Mouse (Mus musculus): ENCODE data around the gene Fsd2.

The Fsd2 gene

GRCm38 (mm10) chr7:81565381-81566055 lies 1.2 kb downstream of the Fsd2 start:
- no peaks in the 10 kb centered on the region for H3K36me3 ChIP-seq (ENCODE audit: control insufficient read depth, insufficient read depth, low read length, poor library complexity, severe bottlenecking)
- DNase-seq (ENCODE audit: low read depth, low spot score): no peak
- H3K27me3 ChIP-seq (ENCODE audit: control insufficient read depth, insufficient read depth, low read length, poor library complexity, severe bottlenecking): no peaks in the 10 kb centered on the region

GRCm38 (mm10) chr7:81564766-81565165 lies 2.0 kb downstream of the Fsd2 start:
- no peak for DNase-seq (ENCODE audit: low read depth, low spot score)
- Histone ChIP-seq H3K27me3 (ENCODE audit: control insufficient read depth, insufficient read depth, low read length, poor library complexity, severe bottlenecking) (no peaks in the 10 kb centered on the region), H3K36me3 (ENCODE audit: control insufficient read depth, insufficient read depth, low read length, poor library complexity, severe bottlenecking) (no peaks in the 10 kb centered on the region)

- no peak for DNase-seq (ENCODE audit: low read depth, low spot score)
- Histone ChIP-seq H3K27me3 (ENCODE audit: control insufficient read depth, insufficient read depth, low read length, poor library complexity, severe bottlenecking) (no peaks in the 10 kb centered on the region), H3K36me3 (ENCODE audit: control insufficient read depth, insufficient read depth, low read length, poor library complexity, severe bottlenecking) (no peaks in the 10 kb centered on the region)
These were observed 3.2 kb downstream of the Fsd2 start for GRCm38 (mm10) chr7:81563506-81564015.

GRCm38 (mm10) chr7:81561211-81561610 lies 5.5 kb downstream of the Fsd2 start:
- no peak for DNase-seq (ENCODE audit: low read depth, low spot score)
- Histone ChIP-seq H3K27me3 (ENCODE audit: control insufficient read depth, insufficient read depth, low read length, poor library complexity, severe bottlenecking) (no peaks in the 10 kb centered on the region), H3K36me3 (ENCODE audit: control insufficient read depth, insufficient read depth, low read length, poor library complexity, severe bottlenecking) (no peaks in the 10 kb centered on the region)

GRCm38 (mm10) chr7:81560101-81561049 lies 6.4 kb downstream of the Fsd2 start:
- DNase-seq (ENCODE audit: low read depth, low spot score): no peak
- H3K27me3 ChIP-seq (ENCODE audit: control insufficient read depth, insufficient read depth, low read length, poor library complexity, severe bottlenecking): no peaks in the 10 kb centered on the region
- no peaks in the 10 kb centered on the region for H3K36me3 ChIP-seq (ENCODE audit: control insufficient read depth, insufficient read depth, low read length, poor library complexity, severe bottlenecking)

- no peaks in the 10 kb centered on the region for H3K36me3 ChIP-seq (ENCODE audit: control insufficient read depth, insufficient read depth, low read length, poor library complexity, severe bottlenecking)
- H3K27me3 ChIP-seq (ENCODE audit: control insufficient read depth, insufficient read depth, low read length, poor library complexity, severe bottlenecking): no peaks in the 10 kb centered on the region
- no peak for DNase-seq (ENCODE audit: low read depth, low spot score)
These were observed 7.3 kb downstream of the Fsd2 start for GRCm38 (mm10) chr7:81559231-81559980.

GRCm38 (mm10) chr7:81557985-81558360 lies 8.8 kb downstream of the Fsd2 start:
- DNase-seq (ENCODE audit: low read depth, low spot score): no peak
- Histone ChIP-seq H3K27me3 (ENCODE audit: control insufficient read depth, insufficient read depth, low read length, poor library complexity, severe bottlenecking) (no peaks in the 10 kb centered on the region), H3K36me3 (ENCODE audit: control insufficient read depth, insufficient read depth, low read length, poor library complexity, severe bottlenecking) (no peaks in the 10 kb centered on the region)

GRCm38 (mm10) chr7:81557252-81557984 lies 9.3 kb downstream of the Fsd2 start:
- H3K27me3 ChIP-seq (ENCODE audit: control insufficient read depth, insufficient read depth, low read length, poor library complexity, severe bottlenecking): no peaks in the 10 kb centered on the region
- no peak for DNase-seq (ENCODE audit: low read depth, low spot score)
- H3K36me3 ChIP-seq (ENCODE audit: control insufficient read depth, insufficient read depth, low read length, poor library complexity, severe bottlenecking): no peaks in the 10 kb centered on the region

- DNase-seq (ENCODE audit: low read depth, low spot score): no peak
- Histone ChIP-seq H3K27me3 (ENCODE audit: control insufficient read depth, insufficient read depth, low read length, poor library complexity, severe bottlenecking) (no peaks in the 10 kb centered on the region), H3K36me3 (ENCODE audit: control insufficient read depth, insufficient read depth, low read length, poor library complexity, severe bottlenecking) (no peaks in the 10 kb centered on the region)
These were observed 9.9 kb downstream of the Fsd2 start for GRCm38 (mm10) chr7:81556839-81557238.

- H3K27me3 ChIP-seq (ENCODE audit: control insufficient read depth, insufficient read depth, low read length, poor library complexity, severe bottlenecking): no peaks in the 10 kb centered on the region
- H3K36me3 ChIP-seq (ENCODE audit: control insufficient read depth, insufficient read depth, low read length, poor library complexity, severe bottlenecking): no peaks in the 10 kb centered on the region
- DNase-seq (ENCODE audit: low read depth, low spot score): peak; percentile 34
These were observed 12.4 kb downstream of the Fsd2 start for GRCm38 (mm10) chr7:81554369-81554768.

GRCm38 (mm10) chr7:81553589-81553988 lies 13.2 kb downstream of the Fsd2 start:
- DNase-seq (ENCODE audit: low read depth, low spot score): no peak
- no peaks in the 10 kb centered on the region for H3K36me3 ChIP-seq (ENCODE audit: control insufficient read depth, insufficient read depth, low read length, poor library complexity, severe bottlenecking)
- H3K27me3 ChIP-seq (ENCODE audit: control insufficient read depth, insufficient read depth, low read length, poor library complexity, severe bottlenecking): no peaks in the 10 kb centered on the region

GRCm38 (mm10) chr7:81548864-81549263 lies 17.9 kb downstream of the Fsd2 start:
- Histone ChIP-seq H3K27me3 (ENCODE audit: control insufficient read depth, insufficient read depth, low read length, poor library complexity, severe bottlenecking) (no peaks in the 10 kb centered on the region), H3K36me3 (ENCODE audit: control insufficient read depth, insufficient read depth, low read length, poor library complexity, severe bottlenecking) (no peaks in the 10 kb centered on the region)
- DNase-seq (ENCODE audit: low read depth, low spot score): no peak

GRCm38 (mm10) chr7:81542934-81543333 lies 23.8 kb downstream of the Fsd2 start:
- DNase-seq (ENCODE audit: low read depth, low spot score): no peak
- H3K27me3 ChIP-seq (ENCODE audit: control insufficient read depth, insufficient read depth, low read length, poor library complexity, severe bottlenecking): no peaks in the 10 kb centered on the region
- no peaks in the 10 kb centered on the region for H3K36me3 ChIP-seq (ENCODE audit: control insufficient read depth, insufficient read depth, low read length, poor library complexity, severe bottlenecking)

- no peaks in the 10 kb centered on the region for H3K27me3 ChIP-seq (ENCODE audit: control insufficient read depth, insufficient read depth, low read length, poor library complexity, severe bottlenecking)
- DNase-seq (ENCODE audit: low read depth, low spot score): no peak
- H3K36me3 ChIP-seq (ENCODE audit: control insufficient read depth, insufficient read depth, low read length, poor library complexity, severe bottlenecking): no peaks in the 10 kb centered on the region
These were observed 24.7 kb downstream of the Fsd2 start for GRCm38 (mm10) chr7:81541924-81542524.

Measured in splenic B cell, adult 2 months (primary cell).